Mouse (Mus musculus): Measurements from ENCODE around the gene Tmco1. TPM values are rescaled to one million over a fixed set of nuclear protein-coding genes. Genes with fewer than 3 reads are reported as not detected.

The Tmco1 gene
- polyA plus RNA-seq, 1 experiment from 2014 or later = 91.8 TPM

DNA sequence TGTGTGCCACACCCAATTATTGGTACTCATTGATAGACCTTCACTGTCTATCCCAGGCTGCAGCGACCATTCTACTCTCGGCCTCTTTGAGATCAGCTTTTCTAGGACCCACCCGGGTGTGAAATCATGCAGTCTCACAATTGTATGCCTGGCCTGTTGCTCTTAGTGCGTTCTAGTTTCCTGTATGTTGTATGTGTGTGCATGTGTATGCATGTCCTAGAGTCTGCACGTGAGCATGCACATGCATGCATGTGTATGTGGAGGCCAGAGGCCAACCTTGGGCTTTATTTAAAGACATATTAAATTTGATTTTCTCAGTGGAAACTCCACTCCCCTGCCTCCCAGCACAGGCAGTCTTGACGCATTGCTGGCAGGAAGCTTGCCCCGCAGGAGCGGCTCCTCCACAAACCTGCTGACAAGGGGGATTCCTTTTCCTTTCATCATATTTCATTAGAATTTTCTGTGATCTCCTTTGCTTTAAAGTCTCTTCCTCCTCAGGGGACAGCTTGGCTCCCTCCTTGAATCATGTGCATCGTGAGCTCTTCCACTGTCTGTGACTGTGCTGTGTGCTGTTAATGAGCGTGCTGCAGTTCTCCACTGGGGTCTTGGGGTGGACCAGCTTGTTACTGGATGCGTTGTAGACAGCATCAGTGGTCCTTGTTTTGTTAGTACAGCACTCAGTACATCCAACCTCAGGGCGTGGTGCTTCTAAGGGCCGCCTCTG lies 12.3 kb upstream of the Tmco1 start:
- no peaks in the 10 kb centered on the region for H3K27me3 ChIP-seq (ENCODE audit: control insufficient read depth, insufficient read depth, low read length)
- no peak overlapping the region for H3K4me2 ChIP-seq (ENCODE audit: low read depth, low read length)
- 58% methylated on average over 13 of the region's 13 CpGs for WGBS
- H3K9ac ChIP-seq (replicated peaks; ENCODE audit: low read length) = no peak overlapping the region
- no peaks in the 10 kb centered on the region for H3K4me1 ChIP-seq (ENCODE audit: control insufficient read depth, insufficient read depth, low read length)
- no peak overlapping the region for H3K27ac ChIP-seq (replicated peaks; ENCODE audit: low read depth, low read length)
- DNase-seq (ENCODE audit: low spot score) (no peak), ATAC-seq (replicated peaks; ENCODE audit: insufficient number of reproducible peaks, low FRiP score, low TSS enrichment, low read depth) (no peak)
- H3K4me3 ChIP-seq (ENCODE audit: low read depth, low read length) = no peak overlapping the region
- no peaks in the 10 kb centered on the region for H3K36me3 ChIP-seq (replicated peaks; ENCODE audit: control insufficient read depth, insufficient read depth, low read depth, low read length)
- H3K9me3 ChIP-seq (replicated peaks; ENCODE audit: control insufficient read depth, low read length) = no peaks in the 10 kb centered on the region

DNA sequence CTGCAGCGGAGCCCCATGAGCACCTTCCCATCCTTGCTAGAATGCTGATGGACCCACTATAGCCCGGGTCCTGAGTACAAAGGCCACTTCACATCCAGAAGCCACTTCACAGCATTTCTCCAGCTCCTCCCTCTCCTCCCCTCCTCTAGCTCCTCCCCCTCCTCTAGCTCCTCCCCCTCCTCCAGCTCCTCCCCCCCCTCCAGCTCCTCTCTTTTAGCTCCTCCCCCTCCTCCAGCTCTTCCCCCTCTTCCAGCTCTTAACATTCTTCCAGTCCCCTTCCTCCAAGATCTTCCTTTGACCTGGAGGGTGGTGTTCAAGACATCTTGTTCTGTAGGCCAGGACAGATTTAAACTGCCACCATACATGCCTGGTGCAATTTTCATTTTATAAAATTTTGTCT lies 8.1 kb upstream of the Tmco1 start:
- H3K4me1 ChIP-seq (ENCODE audit: control insufficient read depth, insufficient read depth, low read length) = no peaks in the 10 kb centered on the region
- no peak for DNase-seq (ENCODE audit: low spot score)
- no peak overlapping the region for H3K27ac ChIP-seq (replicated peaks; ENCODE audit: low read depth, low read length)
- no peaks in the 10 kb centered on the region for H3K27me3 ChIP-seq (ENCODE audit: control insufficient read depth, insufficient read depth, low read length)
- 87% methylated on average over 2 of the region's 2 CpGs for WGBS
- ATAC-seq (replicated peaks; ENCODE audit: insufficient number of reproducible peaks, low FRiP score, low TSS enrichment, low read depth) = no peak
- no peak overlapping the region for H3K4me2 ChIP-seq (ENCODE audit: low read depth, low read length)
- H3K9me3 ChIP-seq (replicated peaks; ENCODE audit: control insufficient read depth, low read length) = no peaks in the 10 kb centered on the region
- no peak overlapping the region for H3K9ac ChIP-seq (replicated peaks; ENCODE audit: low read length)
- no peaks in the 10 kb centered on the region for H3K36me3 ChIP-seq (replicated peaks; ENCODE audit: control insufficient read depth, insufficient read depth, low read depth, low read length)
- H3K4me3 ChIP-seq (ENCODE audit: low read depth, low read length) = no peak overlapping the region

- no peaks in the 10 kb centered on the region for H3K27me3 ChIP-seq (ENCODE audit: control insufficient read depth, insufficient read depth, low read length)
- H3K9ac ChIP-seq (replicated peaks; ENCODE audit: low read length) = no peak overlapping the region
- ATAC-seq (replicated peaks; ENCODE audit: insufficient number of reproducible peaks, low FRiP score, low TSS enrichment, low read depth) (no peak), DNase-seq (ENCODE audit: low spot score) (no peak)
- 78% methylated on average over 7 of the region's 7 CpGs for WGBS
- H3K4me1 ChIP-seq (ENCODE audit: control insufficient read depth, insufficient read depth, low read length) = no peaks in the 10 kb centered on the region
- no peak overlapping the region for H3K4me2 ChIP-seq (ENCODE audit: low read depth, low read length)
- H3K9me3 ChIP-seq (replicated peaks; ENCODE audit: control insufficient read depth, low read length) = no peaks in the 10 kb centered on the region
- H3K4me3 ChIP-seq (ENCODE audit: low read depth, low read length) = no peak overlapping the region
- no peak overlapping the region for H3K27ac ChIP-seq (replicated peaks; ENCODE audit: low read depth, low read length)
- no peaks in the 10 kb centered on the region for H3K36me3 ChIP-seq (replicated peaks; ENCODE audit: control insufficient read depth, insufficient read depth, low read depth, low read length)
Observed at GRCm38 (mm10) chr1:167305501-167306137, 2.6 kb upstream of the Tmco1 start.

- no peaks in the 10 kb centered on the region for H3K36me3 ChIP-seq (replicated peaks; ENCODE audit: control insufficient read depth, insufficient read depth, low read depth, low read length)
- H3K27me3 ChIP-seq (ENCODE audit: control insufficient read depth, insufficient read depth, low read length) = no peaks in the 10 kb centered on the region
- H3K4me2 ChIP-seq (ENCODE audit: low read depth, low read length) = no peak overlapping the region
- ATAC-seq (replicated peaks; ENCODE audit: insufficient number of reproducible peaks, low FRiP score, low TSS enrichment, low read depth) (no peak), DNase-seq (ENCODE audit: low spot score) (peak; percentile 34)
- no peak overlapping the region for H3K27ac ChIP-seq (replicated peaks; ENCODE audit: low read depth, low read length)
- H3K9ac ChIP-seq (replicated peaks; ENCODE audit: low read length) = no peak overlapping the region
- no peaks in the 10 kb centered on the region for H3K4me1 ChIP-seq (ENCODE audit: control insufficient read depth, insufficient read depth, low read length)
- H3K4me3 ChIP-seq (ENCODE audit: low read depth, low read length) = no peak overlapping the region
- H3K9me3 ChIP-seq (replicated peaks; ENCODE audit: control insufficient read depth, low read length) = no peaks in the 10 kb centered on the region
- 66% methylated on average over 5 of the region's 5 CpGs for WGBS
Observed at GRCm38 (mm10) chr1:167306451-167307240, 1.5 kb upstream of the Tmco1 start.

DNA sequence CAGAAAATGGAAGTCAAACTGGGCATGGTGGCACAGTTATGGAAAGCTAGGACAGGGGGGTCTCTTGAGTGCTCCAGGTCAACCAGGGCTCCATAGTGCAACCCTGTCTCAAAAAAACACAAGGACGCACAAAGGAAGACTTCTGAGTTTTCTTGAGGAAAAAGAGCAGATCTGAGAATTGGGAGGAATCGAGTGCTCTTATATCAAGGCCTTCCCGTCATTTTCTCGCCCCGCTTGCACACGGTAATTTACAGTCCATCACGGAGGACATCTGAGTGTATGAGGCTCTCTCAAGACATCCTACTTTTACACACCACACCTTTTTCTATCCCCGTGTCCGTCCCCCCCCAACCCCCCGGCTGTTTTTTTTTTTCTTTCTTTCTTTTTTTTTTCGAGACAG lies 504 bp upstream of the Tmco1 start:
- Histone ChIP-seq H3K4me1 (ENCODE audit: control insufficient read depth, insufficient read depth, low read length) (no peaks in the 10 kb centered on the region), H3K9me3 (replicated peaks; ENCODE audit: control insufficient read depth, low read length) (no peaks in the 10 kb centered on the region), H3K4me3 (ENCODE audit: low read depth, low read length) (peak overlapping the region; percentile 69), H3K4me2 (ENCODE audit: low read depth, low read length) (peak overlapping the region; percentile 48), H3K36me3 (replicated peaks; ENCODE audit: control insufficient read depth, insufficient read depth, low read depth, low read length) (no peaks in the 10 kb centered on the region; the same call in 1 of the 2 replicates), H3K27me3 (ENCODE audit: control insufficient read depth, insufficient read depth, low read length) (no peaks in the 10 kb centered on the region), H3K27ac (replicated peaks; ENCODE audit: low read depth, low read length) (no peak overlapping the region), H3K9ac (replicated peaks; ENCODE audit: low read length) (peak overlapping the region; percentile 97)
- DNase-seq (ENCODE audit: low spot score) = no peak
- WGBS = 62% methylated on average over 11 of the region's 11 CpGs
- ATAC-seq (replicated peaks; ENCODE audit: insufficient number of reproducible peaks, low FRiP score, low TSS enrichment, low read depth) = no peak

DNA sequence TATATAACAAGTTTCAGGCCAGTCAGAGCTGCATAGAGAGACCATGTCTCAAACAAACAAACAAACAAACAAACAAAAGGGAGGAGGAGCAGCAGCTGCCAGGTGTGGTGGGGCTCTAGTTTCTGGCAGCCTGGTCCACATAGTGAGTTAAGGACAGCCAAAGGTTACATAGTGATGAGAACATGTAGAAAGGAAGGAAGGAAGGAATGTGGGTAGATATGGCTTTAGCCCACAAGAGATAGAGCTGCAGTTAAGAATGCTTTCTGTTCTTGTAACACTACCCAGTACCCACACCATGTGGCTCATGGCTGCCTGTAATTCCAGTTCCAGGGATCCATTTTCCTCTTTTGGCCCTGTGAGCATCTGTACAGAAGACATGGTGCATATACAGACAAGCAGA lies 4.2 kb downstream of the Tmco1 start:
- no peak overlapping the region for H3K4me3 ChIP-seq (ENCODE audit: low read depth, low read length)
- no peak for ATAC-seq (replicated peaks; ENCODE audit: insufficient number of reproducible peaks, low FRiP score, low TSS enrichment, low read depth)
- no peak overlapping the region for H3K9ac ChIP-seq (replicated peaks; ENCODE audit: low read length)
- H3K4me2 ChIP-seq (ENCODE audit: low read depth, low read length) = no peak overlapping the region
- no peaks in the 10 kb centered on the region for H3K9me3 ChIP-seq (replicated peaks; ENCODE audit: control insufficient read depth, low read length)
- no peak overlapping the region for H3K27ac ChIP-seq (replicated peaks; ENCODE audit: low read depth, low read length)
- no peaks in the 10 kb centered on the region; the same call in 1 of the 2 replicates for H3K36me3 ChIP-seq (replicated peaks; ENCODE audit: control insufficient read depth, insufficient read depth, low read depth, low read length)
- no peaks in the 10 kb centered on the region for H3K27me3 ChIP-seq (ENCODE audit: control insufficient read depth, insufficient read depth, low read length)
- no peaks in the 10 kb centered on the region for H3K4me1 ChIP-seq (ENCODE audit: control insufficient read depth, insufficient read depth, low read length)
- no peak for DNase-seq (ENCODE audit: low spot score)

GRCm38 (mm10) chr1:167313220-167313619 lies 5.0 kb downstream of the Tmco1 start:
- WGBS = 88% methylated on average over 4 of the region's 4 CpGs
- H3K4me1 ChIP-seq (ENCODE audit: control insufficient read depth, insufficient read depth, low read length) = no peaks in the 10 kb centered on the region
- no peak for DNase-seq (ENCODE audit: low spot score)
- no peak for ATAC-seq (replicated peaks; ENCODE audit: insufficient number of reproducible peaks, low FRiP score, low TSS enrichment, low read depth)
- no peaks in the 10 kb centered on the region; the same call in 1 of the 2 replicates for H3K36me3 ChIP-seq (replicated peaks; ENCODE audit: control insufficient read depth, insufficient read depth, low read depth, low read length)
- H3K27me3 ChIP-seq (ENCODE audit: control insufficient read depth, insufficient read depth, low read length) = no peaks in the 10 kb centered on the region
- no peak overlapping the region for H3K4me2 ChIP-seq (ENCODE audit: low read depth, low read length)
- no peaks in the 10 kb centered on the region for H3K9me3 ChIP-seq (replicated peaks; ENCODE audit: control insufficient read depth, low read length)
- no peak overlapping the region for H3K27ac ChIP-seq (replicated peaks; ENCODE audit: low read depth, low read length)
- no peak overlapping the region for H3K4me3 ChIP-seq (ENCODE audit: low read depth, low read length)
- H3K9ac ChIP-seq (replicated peaks; ENCODE audit: low read length) = no peak overlapping the region

- Histone ChIP-seq H3K4me1 (ENCODE audit: control insufficient read depth, insufficient read depth, low read length) (no peaks in the 10 kb centered on the region), H3K9ac (replicated peaks; ENCODE audit: low read length) (no peak overlapping the region), H3K9me3 (replicated peaks; ENCODE audit: control insufficient read depth, low read length) (no peaks in the 10 kb centered on the region), H3K4me2 (ENCODE audit: low read depth, low read length) (no peak overlapping the region), H3K27me3 (ENCODE audit: control insufficient read depth, insufficient read depth, low read length) (no peaks in the 10 kb centered on the region), H3K27ac (replicated peaks; ENCODE audit: low read depth, low read length) (no peak overlapping the region), H3K36me3 (replicated peaks; ENCODE audit: control insufficient read depth, insufficient read depth, low read depth, low read length) (peaks cover 2% of the 10 kb centered on the region), H3K4me3 (ENCODE audit: low read depth, low read length) (no peak overlapping the region)
- DNase-seq (ENCODE audit: low spot score) (no peak), ATAC-seq (replicated peaks; ENCODE audit: insufficient number of reproducible peaks, low FRiP score, low TSS enrichment, low read depth) (no peak)
- WGBS = over 99% methylated on average over 6 of the region's 6 CpGs
Observed at GRCm38 (mm10) chr1:167321691-167322090, 13.5 kb downstream of the Tmco1 start.
